Mouse (Mus musculus) limb, embryonic 12.5 days (tissue): ENCODE results near the gene Thbs3. TPM values are rescaled to one million over a fixed set of nuclear protein-coding genes. Genes with fewer than 3 reads are reported as not detected.
A peak's percentile ranks its signal among the peaks of the same experiment; 100 is the strongest.

ENCODE experiments used
- ATAC-seq: fragments of 200-750 bp; cut with Nextera tagmentation; 2 replicates; pipeline ENCODE4 v1.8.0; 2017; ENCODE audit warnings: low read depth, moderate TSS enrichment; ENCODE audit not compliant: insufficient number of reproducible peaks, insufficient read depth, low FRiP score, low TSS enrichment
- H3K27ac ChIP-seq: fragments of 300-500 bp; sonication (generic); 2 replicates; pipeline ENCODE4 v1.5.1; 2016; ENCODE audit warnings: mild to moderate bottlenecking, moderate library complexity
- H3K27me3 ChIP-seq: fragments of 300-500 bp; sonication (generic); 2 replicates; pipeline ENCODE4 v1.6.1; 2016; ENCODE audit warnings: mild to moderate bottlenecking, moderate library complexity
- H3K36me3 ChIP-seq: fragments of 300-500 bp; sonication (generic); 2 replicates; pipeline ENCODE4 v1.6.1; 2016; ENCODE audit warnings: mild to moderate bottlenecking, moderate library complexity
- H3K4me1 ChIP-seq: fragments of 300-500 bp; sonication (generic); replicated peaks from 2 replicates; pipeline ENCODE4 v1.6.1; 2016
- H3K4me2 ChIP-seq: fragments of 300-500 bp; sonication (generic); 2 replicates; pipeline ENCODE4 v1.6.1; 2016; ENCODE audit warnings: mild to moderate bottlenecking, moderate library complexity
- H3K4me3 ChIP-seq: fragments of 300-500 bp; sonication (generic); replicated peaks from 2 replicates; pipeline ENCODE4 v1.5.1; 2016; ENCODE audit warnings: mild to moderate bottlenecking
- H3K9ac ChIP-seq: fragments of 300-500 bp; sonication (generic); replicated peaks from 2 replicates; pipeline ENCODE4 v1.6.1; 2016; ENCODE audit warnings: mild to moderate bottlenecking, moderate library complexity
- H3K9me3 ChIP-seq: fragments of 300-500 bp; sonication (generic); 2 replicates; pipeline ENCODE4 v1.6.1; 2016; ENCODE audit warnings: mild to moderate bottlenecking, moderate library complexity
- WGBS: fragments of 180-500 bp; shearing (Covaris S2); methylation state at CpG from one replicate; pipeline ENCODE4 v1.1.7; 2016; 5-methylcytosine and 5-hydroxymethylcytosine counted together
- polyA plus RNA-seq: library from polyadenylated mRNA; unstranded; fragments of >200 nt; fragmentation: Nextera tagmentation; extraction: Ambion mirVana; gene quantifications from 2 replicates; pipeline ENCODE4 v1.2.1, GENCODE M21; 2016

Thbs3 gene
- polyA plus RNA-seq, 1 experiment from 2014 or later = 44.2 TPM

GRCm38 (mm10) chr3:89242331-89242895 is 27.4 kb downstream of the Thbs3 start:
- no peaks in the 10 kb centered on the region for H3K27me3 ChIP-seq
- WGBS = 76% methylated on average over 9 of the region's 9 CpGs
- no peak overlapping the region for H3K27ac ChIP-seq
- H3K9ac ChIP-seq = no peak overlapping the region
- H3K9me3 ChIP-seq = no peaks in the 10 kb centered on the region
- ATAC-seq = no peak
- no peak overlapping the region for H3K4me3 ChIP-seq
- H3K36me3 ChIP-seq = peaks cover 33% of the 10 kb centered on the region
- H3K4me1 ChIP-seq = peaks cover 36% of the 10 kb centered on the region
- H3K4me2 ChIP-seq = no peak overlapping the region

DNA sequence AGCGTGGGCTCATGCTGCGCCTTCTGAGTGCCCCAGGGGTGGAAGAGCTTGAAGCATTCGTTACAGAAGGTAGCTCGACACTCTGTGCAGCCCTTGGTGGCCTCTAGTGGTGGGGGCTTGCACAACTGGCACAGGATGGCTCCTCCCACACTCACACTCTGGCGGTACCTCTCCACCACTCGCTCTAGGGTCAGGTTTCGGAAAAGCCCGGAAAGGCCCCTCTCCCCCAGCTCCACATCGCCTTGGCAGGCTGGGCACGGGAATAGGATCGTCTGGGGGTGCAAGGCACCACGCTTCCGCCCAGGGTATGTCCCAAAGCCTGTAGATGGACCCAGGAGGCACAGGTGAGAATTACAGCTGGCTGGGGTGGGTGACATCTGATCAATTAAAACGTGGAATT is 28.6 kb downstream of the Thbs3 start:
- H3K27ac ChIP-seq = no peak overlapping the region

DNA sequence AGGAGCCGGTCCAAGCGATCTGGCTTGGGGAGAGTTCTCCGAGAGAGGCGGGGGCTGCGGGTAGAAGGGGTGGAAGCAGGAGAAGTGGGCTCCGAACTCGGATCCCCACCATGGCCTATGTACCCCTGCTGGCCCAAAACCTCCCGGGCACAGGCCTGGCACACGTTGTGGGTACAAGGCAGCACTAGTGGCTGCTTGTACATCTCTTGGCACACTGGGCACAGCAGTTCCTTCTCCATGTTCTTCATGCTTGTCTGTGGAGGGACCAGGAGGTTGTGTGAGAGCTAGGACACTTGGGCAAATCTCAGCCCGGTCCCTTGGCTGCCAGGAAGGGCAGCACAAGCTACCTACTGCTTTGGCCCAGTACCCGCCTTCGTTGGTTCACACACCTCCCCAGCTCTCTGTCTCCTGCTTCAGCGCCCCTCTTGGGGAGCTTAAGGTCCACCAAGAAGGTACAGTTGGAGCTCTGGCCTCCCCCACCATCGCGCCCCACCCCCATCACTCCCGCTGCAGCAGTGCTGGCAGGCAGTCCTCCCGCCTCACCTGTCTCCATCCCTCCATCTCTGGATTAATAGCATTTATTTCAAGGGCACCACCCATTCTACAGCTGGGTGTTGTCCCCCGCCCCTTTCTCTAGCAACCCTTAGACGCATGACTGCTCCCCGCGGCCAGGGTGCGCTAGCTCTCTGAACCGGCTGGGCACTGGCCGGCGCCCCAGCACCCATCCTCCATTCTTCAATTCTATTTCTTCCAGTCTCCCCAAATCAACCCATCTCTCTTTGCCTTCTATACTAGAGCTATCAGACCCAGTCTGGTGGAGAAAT is 29.4 kb downstream of the Thbs3 start:
- peak overlapping the region; percentile 50 for H3K9ac ChIP-seq
- peaks cover 42% of the 10 kb centered on the region for H3K4me1 ChIP-seq
- peak overlapping the region; percentile 82 for H3K4me3 ChIP-seq
- ATAC-seq = no peak
- H3K4me2 ChIP-seq = peak overlapping the region; percentile 93
- no peaks in the 10 kb centered on the region for H3K27me3 ChIP-seq
- peaks cover 34% of the 10 kb centered on the region for H3K36me3 ChIP-seq
- no peaks in the 10 kb centered on the region for H3K9me3 ChIP-seq
- 11% methylated on average over 25 of the region's 25 CpGs for WGBS
- peak overlapping the region; percentile 77 for H3K27ac ChIP-seq

More for the DNA sequence above, 28.6 kb downstream of the Thbs3 start:
- peaks cover 42% of the 10 kb centered on the region for H3K4me1 ChIP-seq
- 9% methylated on average over 14 of the region's 14 CpGs for WGBS
- peak overlapping the region; percentile 82 for H3K4me3 ChIP-seq
- H3K36me3 ChIP-seq = peaks cover 34% of the 10 kb centered on the region
- ATAC-seq = peak; percentile 32
- H3K9ac ChIP-seq = peak overlapping the region; percentile 19; the same call in 1 of the 2 replicates
- H3K9me3 ChIP-seq = no peaks in the 10 kb centered on the region
- peak overlapping the region; percentile 93 for H3K4me2 ChIP-seq
- no peaks in the 10 kb centered on the region for H3K27me3 ChIP-seq

GRCm38 (mm10) chr3:89244982-89245687 is 30.2 kb downstream of the Thbs3 start:
- no peaks in the 10 kb centered on the region for H3K27me3 ChIP-seq
- no peaks in the 10 kb centered on the region for H3K9me3 ChIP-seq
- H3K9ac ChIP-seq = peak overlapping the region; percentile 50
- peak overlapping the region; percentile 77 for H3K27ac ChIP-seq
- H3K4me3 ChIP-seq = peak overlapping the region; percentile 82
- ATAC-seq = no peak
- peaks cover 42% of the 10 kb centered on the region for H3K4me1 ChIP-seq
- under 1% methylated on average over 16 of the region's 26 CpGs for WGBS
- H3K4me2 ChIP-seq = peak overlapping the region; percentile 93
- peaks cover 36% of the 10 kb centered on the region for H3K36me3 ChIP-seq

DNA sequence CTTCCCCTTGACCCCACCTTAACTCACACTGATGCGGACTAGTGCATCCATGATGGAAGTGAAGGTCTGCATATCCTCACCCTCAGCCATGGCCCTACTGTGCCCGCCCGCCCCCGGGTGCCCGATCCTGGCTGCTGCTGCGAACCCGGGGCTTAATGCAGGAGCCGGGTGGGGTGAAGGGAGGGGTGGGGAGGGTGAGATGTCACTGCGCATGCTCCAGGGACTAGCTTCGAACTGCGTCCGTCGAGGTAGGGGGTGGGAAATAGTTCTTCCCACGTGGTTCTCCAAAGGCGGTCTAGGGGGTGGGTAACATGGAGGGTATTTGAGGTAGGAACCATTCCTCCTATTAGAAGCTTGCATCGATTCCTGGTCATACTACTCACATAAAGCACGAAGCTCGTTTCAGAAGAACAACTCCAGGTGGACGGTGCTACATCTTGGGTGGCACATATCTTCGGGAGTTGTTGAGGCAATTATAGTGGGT is 30.8 kb downstream of the Thbs3 start, which contains the start of gene Krtcap2:
Gene Krtcap2, plus strand, starts transcription at position 279 of the 484 bp plus-strand sequence.
- H3K9me3 ChIP-seq = no peaks in the 10 kb centered on the region
- 4% methylated on average over 20 of the region's 20 CpGs for WGBS

GRCm38 (mm10) chr3:89246261-89247100 is 31.5 kb downstream of the Thbs3 start, which contains the start of gene Trim46:
Trim46 (minus strand) TSS chr3:89246309.
- ATAC-seq = peak; percentile 43
- Histone ChIP-seq H3K9me3 (no peaks in the 10 kb centered on the region), H3K9ac (peak within 1 kb of the TSS; percentile 85), H3K4me3 (peak within 1 kb of the TSS; percentile 82), H3K36me3 (peaks cover 35% of the 10 kb centered on the region), H3K27me3 (no peaks in the 10 kb centered on the region), H3K27ac (peak within 1 kb of the TSS; percentile 77), H3K4me1 (peaks cover 54% of the 10 kb centered on the region), H3K4me2 (peak within 1 kb of the TSS; percentile 93)
- under 1% methylated on average over 41 of the region's 42 CpGs for WGBS

More for the DNA sequence above, 30.8 kb downstream of the Thbs3 start, which contains the start of gene Krtcap2:
- Histone ChIP-seq H3K27ac (peak within 1 kb of the TSS; percentile 77), H3K27me3 (no peaks in the 10 kb centered on the region), H3K4me2 (peak within 1 kb of the TSS; percentile 93), H3K4me3 (peak within 1 kb of the TSS; percentile 82), H3K36me3 (peaks cover 36% of the 10 kb centered on the region), H3K4me1 (peaks cover 46% of the 10 kb centered on the region), H3K9ac (peak within 1 kb of the TSS; percentile 85)
- ATAC-seq = peak; percentile 3; the same call in 1 of the 2 replicates

GRCm38 (mm10) chr3:89247466-89247865 is 32.5 kb downstream of the Thbs3 start:
- Histone ChIP-seq H3K4me2 (peak overlapping the region; percentile 93), H3K4me3 (peak overlapping the region; percentile 82), H3K27me3 (no peaks in the 10 kb centered on the region), H3K27ac (no peak overlapping the region), H3K9ac (peak overlapping the region; percentile 85), H3K9me3 (no peaks in the 10 kb centered on the region), H3K4me1 (peaks cover 60% of the 10 kb centered on the region), H3K36me3 (peaks cover 27% of the 10 kb centered on the region)
- ATAC-seq = no peak
- WGBS = 81% methylated on average over 4 of the region's 4 CpGs

DNA sequence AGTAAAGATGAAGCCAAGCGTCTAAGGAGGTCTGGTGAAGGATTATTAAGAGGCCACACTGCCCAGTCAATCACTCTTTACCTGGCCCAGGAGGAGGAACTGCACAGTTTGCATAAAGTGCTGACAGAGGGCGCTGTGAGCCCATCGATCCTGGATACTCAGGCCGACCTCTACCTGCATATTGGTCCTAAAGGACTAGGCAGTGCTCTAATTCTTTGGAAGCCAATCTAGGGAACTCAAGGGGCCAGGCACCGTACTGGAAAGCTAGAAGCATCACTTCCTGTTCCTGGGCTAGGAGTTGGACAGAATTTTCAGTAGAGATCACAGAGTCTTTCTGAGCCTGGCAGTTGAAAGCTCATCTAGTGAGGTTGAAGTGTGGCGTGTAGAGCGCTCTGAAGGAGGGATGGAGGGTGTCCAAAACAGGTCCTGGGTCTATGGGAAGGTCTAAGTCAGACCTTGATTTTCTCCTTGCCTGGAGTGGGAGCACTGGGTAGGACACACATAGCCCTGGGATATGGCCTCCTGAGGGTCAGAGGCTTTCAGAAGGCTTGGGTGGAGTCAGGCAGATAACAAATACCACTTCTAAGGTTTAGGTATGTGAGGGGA is 35.6 kb downstream of the Thbs3 start:
- Histone ChIP-seq H3K27me3 (no peaks in the 10 kb centered on the region), H3K4me1 (peaks cover 37% of the 10 kb centered on the region), H3K9me3 (no peaks in the 10 kb centered on the region), H3K36me3 (peaks cover 27% of the 10 kb centered on the region), H3K27ac (0 out of 2 replicates have a peak overlapping the region, but pooled peaks have one; percentile 53), H3K9ac (no peak overlapping the region), H3K4me3 (0 out of 2 replicates have a peak overlapping the region, but pooled peaks have one; percentile 9), H3K4me2 (peak overlapping the region; percentile 42; the same call in 1 of the 2 replicates)
- WGBS = 20% methylated on average over 7 of the region's 7 CpGs
- ATAC-seq = no peak

DNA sequence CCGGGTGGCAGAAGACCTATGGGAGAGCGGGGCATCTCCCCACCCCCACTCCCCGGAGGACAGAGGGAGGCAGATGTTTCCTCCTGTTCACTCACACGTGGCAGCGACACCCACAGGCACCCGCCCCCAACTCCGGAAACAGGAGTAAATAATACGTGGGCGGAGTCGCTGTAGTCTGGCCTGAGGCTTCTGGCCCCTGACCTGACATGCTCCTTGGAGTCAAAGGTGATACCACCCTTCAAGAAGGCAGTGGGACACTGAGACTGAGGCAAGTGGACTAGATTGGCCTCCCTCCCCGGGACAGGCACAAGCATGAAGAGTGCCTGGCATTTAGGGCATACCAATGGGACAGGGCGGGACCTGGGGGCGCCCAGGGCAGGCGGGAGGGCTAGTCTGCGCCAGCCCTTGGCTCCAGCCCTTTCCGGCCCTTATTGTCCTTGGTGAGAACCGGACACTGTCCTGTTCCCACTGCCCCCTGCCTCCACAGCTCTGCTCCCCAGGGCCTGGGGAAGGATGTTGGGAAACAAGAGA is 36.5 kb downstream of the Thbs3 start:
- H3K4me3 ChIP-seq = peak overlapping the region; percentile 9; the same call in 1 of the 2 replicates
- H3K9me3 ChIP-seq = no peaks in the 10 kb centered on the region
- 7% methylated on average over 17 of the region's 17 CpGs for WGBS
- H3K27ac ChIP-seq = 0 out of 2 replicates have a peak overlapping the region, but pooled peaks have one; percentile 2
- peaks cover 27% of the 10 kb centered on the region for H3K36me3 ChIP-seq
- peak overlapping the region; percentile 42 for H3K4me2 ChIP-seq
- H3K4me1 ChIP-seq = peaks cover 31% of the 10 kb centered on the region
- 0 out of 2 replicates have a peak overlapping the region, but pooled peaks have one; percentile 23 for H3K9ac ChIP-seq
- no peak for ATAC-seq
- H3K27me3 ChIP-seq = no peaks in the 10 kb centered on the region
